Mouse (Mus musculus) ES-E14 (cell line): Measurements from ENCODE around the gene 4930469K13Rik.

Experiments
- CHD2 ChIP-seq: IDR thresholded peaks from 2 replicates; pipeline ENCODE4 v1.6.1; 2014; ENCODE audit warnings: mild to moderate bottlenecking, low read depth, low read length, inconsistent platforms
- HCFC1 ChIP-seq: IDR thresholded peaks from 2 replicates; pipeline ENCODE4 v1.6.1; 2012; ENCODE audit warnings: low read length, inconsistent platforms, borderline replicate concordance; ENCODE audit not compliant: insufficient read depth
- MAFK ChIP-seq: IDR thresholded peaks from 2 replicates; pipeline ENCODE4 v1.6.1; 2014; ENCODE audit warnings: mild to moderate bottlenecking, low read depth, low read length, inconsistent platforms; ENCODE audit not compliant: insufficient read depth
- ZC3H11A ChIP-seq: IDR thresholded peaks from 2 replicates; pipeline ENCODE4 v1.6.1; 2012; ENCODE audit warnings: low read depth, mild to moderate bottlenecking, inconsistent platforms, low read length, borderline replicate concordance
- ZNF384 ChIP-seq: IDR thresholded peaks from 2 replicates; pipeline ENCODE4 v1.6.1; 2012; ENCODE audit warnings: low read depth, low read length, inconsistent platforms

- no peak for TF ChIP-seq ZNF384
- no peak for TF ChIP-seq CHD2
- TF ChIP-seq MAFK, result no peak
- no peak for TF ChIP-seq ZC3H11A
- TF ChIP-seq HCFC1, result no peak
Measured at GRCm38 (mm10) chr11:34008214-34008613, 90.1 kb downstream of the 4930469K13Rik start.
